Mouse (Mus musculus) cerebellum, postnatal 4 days (tissue): ENCODE results near the gene Slc37a1.

ENCODE experiments used
- DNase-seq, 2 experiments: peaks; one replicate each; pipeline ENCODE4 v3.0.0; 2022; ENCODE audit warnings: low spot score in 2 of 2, mixed read lengths in 1 of 2

The Slc37a1 gene

DNA sequence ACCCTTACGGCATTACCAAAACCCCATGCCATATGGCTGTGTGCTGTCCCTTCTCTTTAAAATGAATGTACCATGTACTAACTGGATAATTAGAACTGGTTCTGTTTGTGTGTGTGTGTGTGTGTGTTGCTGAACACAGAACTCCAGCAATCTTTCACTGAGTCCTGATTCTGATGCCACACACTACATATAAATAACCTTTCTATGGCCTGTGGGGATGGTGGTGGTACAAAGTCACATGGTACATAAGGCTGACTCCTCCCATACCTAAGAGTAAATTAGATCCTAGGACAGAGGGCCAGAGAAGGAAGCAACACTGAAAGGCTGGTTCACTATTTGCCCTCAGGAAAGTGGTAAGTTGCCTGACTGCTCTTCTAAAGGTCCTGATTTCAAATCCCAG lies at the start of gene Slc37a1:
TSS of gene Slc37a1 (plus strand) at position 301 of the 400 bp plus-strand sequence.
- no peak for DNase-seq

DNA sequence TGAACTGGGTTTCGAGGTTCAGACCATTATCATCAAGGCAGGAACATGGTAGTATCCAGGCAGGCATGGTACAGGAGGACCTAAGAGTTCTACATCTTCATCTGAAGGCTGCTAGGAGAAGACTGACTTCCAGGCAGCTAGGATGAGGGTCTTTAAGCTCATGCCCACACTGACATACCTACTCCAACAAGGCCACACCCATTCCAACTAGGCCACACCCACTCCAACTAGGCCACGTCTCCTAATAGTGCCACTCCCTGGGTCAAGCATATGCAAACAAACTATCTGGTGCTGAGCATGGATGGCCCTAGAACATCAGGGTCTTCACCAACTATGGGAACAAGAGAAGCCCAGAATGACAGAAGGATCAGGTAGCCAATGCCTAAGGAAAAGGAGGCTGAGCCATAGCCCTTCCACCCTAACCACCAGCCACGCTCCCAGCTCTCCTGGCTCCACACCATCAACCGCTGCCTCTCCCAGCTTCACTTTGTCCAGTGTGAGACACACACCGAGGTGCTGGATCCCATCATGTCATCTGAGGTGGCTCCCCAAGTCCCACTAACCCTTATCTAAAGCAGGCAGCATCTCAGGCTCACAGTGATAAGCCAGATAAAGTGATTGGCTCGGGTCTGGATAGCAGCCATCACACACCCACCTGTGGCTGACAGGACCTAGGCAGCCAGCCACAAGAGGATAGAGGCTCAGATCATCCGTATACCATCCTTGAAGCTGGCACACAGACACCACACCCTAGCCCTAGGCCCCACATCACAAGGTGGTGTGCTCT lies 48.2 kb upstream of the Slc37a1 start:
- peak in 1 of 2 experiments; percentile 15 for DNase-seq

DNA sequence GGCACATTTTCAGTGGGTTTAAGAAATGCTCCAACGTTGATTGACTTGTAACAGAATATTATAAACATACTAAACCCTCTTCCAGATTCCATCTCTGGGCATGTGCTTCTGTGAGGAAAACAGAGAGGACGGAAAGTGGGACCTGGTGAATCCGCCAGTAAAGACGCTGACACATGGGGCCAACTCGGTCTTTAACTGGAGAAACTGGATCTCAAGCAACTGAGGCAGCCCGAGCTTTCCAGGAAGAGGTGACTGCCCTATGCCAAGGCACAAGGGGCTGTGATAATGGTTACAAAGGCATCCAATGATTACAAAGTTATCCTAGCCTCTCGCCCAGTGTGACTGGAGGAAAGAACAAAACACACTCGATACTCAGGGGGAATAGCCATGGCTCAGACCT lies 45.4 kb upstream of the Slc37a1 start:
- peak in 1 of 2 experiments; percentile 16 for DNase-seq

DNA sequence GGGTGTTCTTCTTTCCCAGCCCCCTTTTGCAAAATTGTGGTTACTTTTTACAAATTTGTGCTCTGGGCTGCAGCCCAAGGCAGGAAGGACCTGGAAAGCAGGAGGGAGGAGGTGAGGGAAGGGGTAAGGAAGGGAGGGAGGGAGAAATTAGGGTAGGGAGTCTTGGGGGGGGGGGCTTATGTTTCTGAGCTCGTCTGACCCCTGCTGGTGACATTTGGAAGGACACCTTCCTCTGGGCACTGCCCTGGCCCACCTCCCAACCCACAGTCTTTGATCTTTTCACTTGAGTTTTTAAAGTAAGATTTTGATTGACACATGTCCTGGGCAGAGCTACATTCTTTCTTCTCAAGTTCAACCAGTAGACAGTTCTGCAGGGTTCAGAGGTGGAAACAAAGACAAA lies 43.8 kb upstream of the Slc37a1 start:
- DNase-seq, result no peak

DNA sequence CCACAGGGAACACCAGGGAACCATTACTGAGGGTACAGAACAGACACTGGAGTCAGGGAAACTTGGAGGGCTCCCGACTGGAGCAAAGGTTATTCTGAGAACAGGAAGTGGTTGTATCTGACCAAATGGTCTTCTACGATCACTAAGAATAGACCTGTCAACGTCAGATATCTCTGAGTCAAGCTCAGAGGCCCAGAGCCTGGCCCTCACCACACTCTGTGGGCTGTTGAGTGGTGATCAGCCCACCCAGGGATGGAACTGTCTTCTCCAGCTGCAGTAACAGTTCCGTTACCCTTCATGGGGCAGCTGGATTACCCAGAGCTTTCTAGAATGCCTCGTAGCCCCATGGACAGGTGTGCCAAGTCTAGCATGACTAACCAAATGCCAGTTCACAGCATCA lies 41.3 kb upstream of the Slc37a1 start:
- no peak for DNase-seq

DNA sequence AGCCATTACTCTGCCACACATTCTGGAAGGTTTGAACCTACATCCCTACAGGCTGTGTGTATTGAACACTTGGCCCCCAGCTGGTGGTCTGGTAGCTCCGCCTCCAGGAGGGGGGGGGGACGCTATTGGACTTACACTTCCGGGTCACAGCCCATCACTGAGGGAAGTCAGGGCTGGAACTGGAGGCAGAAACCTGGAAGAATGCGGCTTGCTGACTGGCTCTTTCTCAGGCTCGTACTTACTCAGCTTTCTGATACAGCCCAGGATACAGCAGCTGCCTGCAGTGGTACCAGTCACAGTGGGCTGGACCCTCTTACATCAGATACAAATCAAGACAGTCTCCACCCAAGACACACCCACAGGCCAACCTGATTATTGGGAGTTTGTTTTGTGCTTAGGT lies 39.4 kb upstream of the Slc37a1 start:
- no peak for DNase-seq

DNA sequence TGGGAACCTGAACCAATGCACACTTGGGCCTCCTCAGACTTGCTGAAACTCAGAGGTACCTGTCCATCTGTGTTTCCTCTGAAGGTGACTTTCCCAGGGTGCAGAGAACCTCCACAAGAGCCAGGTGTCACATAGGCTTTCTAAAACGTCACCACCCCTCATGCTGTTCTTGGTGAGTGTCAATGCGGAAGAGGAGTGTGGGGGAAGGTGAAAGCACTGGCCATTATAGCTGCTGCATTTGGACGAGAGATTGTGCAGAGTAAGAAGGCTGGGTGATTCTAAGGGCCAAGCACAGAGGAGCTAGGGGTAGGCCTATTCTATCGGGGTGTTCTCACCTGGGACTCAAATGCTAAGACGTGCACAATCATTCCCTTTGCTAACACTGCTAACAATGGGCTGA lies 32.6 kb upstream of the Slc37a1 start:
- no peak for DNase-seq

DNA sequence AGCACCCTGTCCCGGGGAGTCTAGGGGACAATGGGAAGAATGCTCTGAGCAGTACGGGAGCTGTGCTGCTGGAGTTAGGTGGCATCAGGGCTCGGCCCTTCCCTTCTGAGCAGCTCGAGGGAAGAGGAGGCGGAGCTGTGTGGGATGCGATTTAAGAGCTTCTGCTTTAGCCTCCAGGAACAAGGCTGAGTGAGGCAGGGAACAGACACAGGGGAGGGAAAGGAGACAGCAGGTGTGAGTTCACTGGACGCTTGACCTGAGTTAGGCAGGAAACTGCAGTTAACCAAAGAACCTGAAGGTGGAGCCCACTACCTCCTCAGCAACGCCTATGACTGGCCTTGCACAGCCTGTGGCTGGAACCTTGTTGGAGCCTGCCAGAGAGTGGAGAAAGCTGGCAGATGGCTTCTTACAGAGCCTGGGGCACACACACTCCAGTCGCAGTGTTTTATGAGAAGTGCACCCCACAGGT lies 32.1 kb upstream of the Slc37a1 start:
- peak; percentile 70 to 88 for DNase-seq

DNA sequence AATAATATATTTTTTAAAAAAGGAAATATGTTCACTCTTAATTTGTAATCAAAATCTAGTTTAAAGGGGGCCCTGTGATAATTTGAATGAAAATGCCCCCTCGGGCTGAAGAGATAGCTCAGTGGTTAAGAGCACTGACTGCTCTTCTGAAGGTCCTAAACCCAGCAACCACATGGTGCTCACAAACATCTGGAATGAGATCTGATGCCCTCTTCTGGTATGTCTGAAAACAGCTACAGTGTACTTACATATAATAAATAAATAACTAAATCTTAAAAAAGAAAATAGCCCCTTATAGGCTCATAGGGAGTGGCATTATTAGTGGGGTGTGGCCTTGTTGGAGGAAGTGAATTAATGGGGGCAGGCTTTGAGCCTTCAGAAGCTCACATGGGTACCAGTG lies 29.4 kb upstream of the Slc37a1 start:
- DNase-seq, result no peak

DNA sequence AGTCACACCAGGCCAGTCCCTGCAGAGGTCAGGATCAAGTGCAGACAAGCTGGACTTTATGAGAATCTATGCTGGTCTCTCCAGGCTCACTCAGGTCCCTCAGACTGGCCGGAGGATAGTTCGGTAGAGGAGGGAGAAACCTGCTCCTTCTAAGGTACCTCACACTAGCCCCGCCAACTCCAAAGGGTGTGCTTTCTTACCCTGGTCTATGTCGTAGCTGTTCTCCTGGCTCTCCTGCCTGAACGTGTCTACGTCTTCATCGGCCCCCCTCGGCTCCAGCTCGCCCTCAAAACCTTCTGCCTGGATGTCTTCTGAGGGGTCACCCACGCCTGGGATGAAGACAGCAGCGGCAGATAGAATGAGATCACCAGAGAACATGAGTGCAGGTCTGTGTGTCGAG lies 28.7 kb upstream of the Slc37a1 start:
- no peak for DNase-seq

DNA sequence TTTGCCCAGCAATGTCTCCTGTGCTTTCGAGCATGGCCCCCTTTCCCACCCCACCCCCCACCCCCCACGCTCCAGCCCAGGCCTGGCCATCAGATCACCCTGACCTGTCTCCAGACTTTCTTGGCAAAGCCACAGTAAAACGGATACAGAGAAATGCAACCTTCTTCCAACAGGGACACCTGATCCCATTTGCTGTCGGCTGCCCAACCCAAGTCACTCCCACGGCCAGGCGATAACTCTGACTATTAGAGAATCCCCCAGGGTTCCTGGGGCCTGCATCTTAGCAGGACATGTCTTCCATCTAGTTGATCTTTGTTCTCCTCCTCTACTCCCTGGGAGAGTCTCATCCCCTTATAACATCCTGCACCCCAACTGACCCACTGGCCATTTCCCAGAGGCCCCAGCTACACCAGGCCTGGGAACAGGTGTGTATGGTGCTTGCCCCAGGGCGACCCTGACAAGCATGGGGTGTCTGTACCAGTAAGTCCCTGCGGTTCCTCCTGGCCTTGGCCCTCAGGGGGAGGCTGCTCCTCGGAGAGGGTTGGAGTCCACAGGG lies 28.2 kb upstream of the Slc37a1 start:
- DNase-seq, result no peak

DNA sequence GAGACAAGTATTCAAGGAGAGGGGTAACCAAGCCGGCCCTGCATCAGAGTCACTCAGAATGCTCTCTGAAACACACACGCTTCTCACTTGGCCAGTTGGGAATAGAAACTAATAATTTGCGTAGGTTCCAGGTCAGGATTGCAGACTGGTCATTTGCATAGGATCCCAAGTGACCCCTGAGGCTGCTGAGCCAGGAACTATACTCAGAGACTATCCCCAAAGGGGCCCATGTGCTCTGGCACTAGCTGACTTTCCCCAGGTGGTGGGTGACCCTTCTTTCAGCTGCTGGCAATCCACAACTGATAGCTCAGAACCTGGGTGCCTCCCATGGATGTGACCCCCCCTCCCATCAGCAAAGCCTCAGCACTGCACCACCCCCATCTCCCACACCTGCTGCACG lies 27.4 kb upstream of the Slc37a1 start:
- DNase-seq, result no peak

DNA sequence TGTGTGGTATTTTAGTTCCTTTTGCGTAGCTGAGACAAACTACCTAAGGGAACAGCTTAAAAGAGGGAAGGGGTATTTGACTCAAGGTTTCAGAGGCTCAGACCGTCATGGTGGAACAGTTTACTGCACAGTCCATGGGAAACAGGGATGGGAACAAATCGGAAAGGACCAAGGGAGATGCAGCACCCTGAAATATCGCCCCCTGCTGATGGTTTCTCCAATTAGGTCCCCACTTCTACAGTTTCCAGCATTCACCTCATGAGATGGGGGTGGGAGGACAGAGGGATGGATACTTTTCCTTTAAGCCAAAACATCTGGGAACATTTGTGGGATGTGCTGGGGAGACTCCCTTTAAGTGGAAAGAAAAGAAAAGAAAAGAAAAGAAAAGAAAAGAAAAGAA lies 26.8 kb upstream of the Slc37a1 start:
- no peak for DNase-seq

DNA sequence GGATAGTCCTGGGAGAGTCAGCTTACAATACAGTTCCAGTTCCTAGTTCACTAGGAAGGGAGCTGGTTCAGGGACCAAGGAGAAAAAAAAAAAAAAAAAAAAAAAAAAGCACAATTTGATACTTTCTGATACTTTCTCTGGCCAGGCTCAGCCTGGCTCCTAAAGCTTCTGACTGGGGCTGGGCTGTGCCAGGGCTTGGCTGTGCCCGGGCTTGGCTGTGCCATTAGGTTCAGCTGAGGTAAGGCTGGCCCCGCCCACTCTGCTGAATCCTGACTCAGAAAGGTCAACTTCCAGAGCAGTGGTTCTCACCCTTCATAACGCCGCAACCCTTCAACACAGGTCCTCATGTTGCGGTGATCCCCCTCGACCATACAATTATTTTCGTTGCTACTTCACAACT lies 26.2 kb upstream of the Slc37a1 start:
- peak in 1 of 2 experiments; percentile 19 for DNase-seq

DNA sequence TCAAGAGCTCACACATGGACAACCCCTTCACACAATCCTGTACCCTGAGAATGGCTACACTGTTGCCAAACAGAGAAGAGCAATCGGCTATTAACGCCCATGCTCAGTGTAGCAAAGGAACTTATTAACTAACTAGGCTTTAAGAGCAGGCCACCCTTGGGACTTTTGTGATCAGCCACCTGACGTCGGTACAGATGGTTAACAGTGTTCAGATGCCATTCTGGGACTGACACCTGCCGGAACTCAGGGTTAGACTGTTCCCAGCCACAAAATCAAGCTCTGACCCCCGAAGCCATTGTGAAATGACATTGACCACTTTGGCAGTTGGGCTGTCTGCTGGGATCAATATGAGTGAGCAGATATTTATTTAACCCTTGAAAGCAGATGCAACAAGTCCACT lies 25.2 kb upstream of the Slc37a1 start:
- DNase-seq, result peak in 1 of 2 experiments; percentile 22

DNA sequence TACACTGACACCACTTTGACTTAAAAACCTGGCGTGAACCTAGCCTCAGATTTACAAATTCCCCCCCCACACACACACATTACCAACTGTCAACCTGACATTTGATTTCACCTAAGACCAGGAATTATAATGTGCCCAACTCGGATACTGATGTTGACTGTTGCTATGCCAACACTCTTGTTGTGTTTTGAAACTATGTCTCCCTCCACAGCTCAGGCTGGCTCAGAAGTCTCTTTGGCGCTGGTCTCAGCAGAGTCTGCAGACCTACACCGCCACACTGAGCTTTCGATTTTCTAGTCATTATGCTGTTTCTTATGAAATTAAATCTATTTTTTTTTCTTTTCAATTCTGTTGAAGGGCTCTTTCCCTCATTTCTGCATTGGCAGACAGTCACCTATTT lies 23.9 kb upstream of the Slc37a1 start:
- DNase-seq, result peak in 1 of 2 experiments; percentile 18

DNA sequence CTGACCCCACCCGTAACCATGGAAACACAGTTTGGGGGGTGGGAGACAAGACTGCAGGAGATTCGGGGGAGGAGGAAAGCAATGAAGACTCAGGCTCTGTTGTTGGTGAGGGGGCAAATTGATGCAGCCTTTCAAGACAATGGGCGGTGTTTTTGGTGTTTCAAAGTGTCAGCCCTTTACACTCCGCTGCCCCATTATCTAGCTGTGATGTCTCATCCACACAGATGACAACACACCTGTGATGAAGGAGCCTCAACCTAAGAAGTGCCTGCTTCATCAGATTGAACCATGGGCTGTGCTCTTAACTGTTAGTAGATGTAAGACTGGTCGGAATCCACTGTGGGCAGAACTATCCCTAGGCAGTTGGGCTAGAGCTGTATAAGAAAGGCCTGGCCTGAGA lies 22.8 kb upstream of the Slc37a1 start:
- DNase-seq, result peak in 1 of 2 experiments; percentile 14

DNA sequence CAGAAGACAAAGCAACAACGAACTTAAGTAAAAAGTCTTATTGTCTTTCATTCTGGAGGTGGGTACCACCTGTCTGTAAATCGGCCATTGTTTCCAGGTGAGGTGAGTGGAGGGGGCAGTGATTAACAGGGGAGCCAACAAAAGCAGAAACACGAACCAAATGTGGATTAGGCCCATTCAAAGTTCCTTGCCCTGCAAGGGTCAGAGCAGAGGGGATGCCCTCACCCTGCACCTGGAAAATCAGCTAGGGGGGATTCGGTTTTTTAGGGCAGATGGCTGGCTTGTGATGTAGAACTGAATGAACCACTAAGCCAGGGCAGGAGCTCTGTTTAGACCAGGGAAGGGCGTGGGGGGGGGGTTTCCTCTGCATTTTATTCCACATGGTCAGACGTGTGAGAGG lies 22.2 kb upstream of the Slc37a1 start:
- DNase-seq, result peak in 1 of 2 experiments; percentile 6

DNA sequence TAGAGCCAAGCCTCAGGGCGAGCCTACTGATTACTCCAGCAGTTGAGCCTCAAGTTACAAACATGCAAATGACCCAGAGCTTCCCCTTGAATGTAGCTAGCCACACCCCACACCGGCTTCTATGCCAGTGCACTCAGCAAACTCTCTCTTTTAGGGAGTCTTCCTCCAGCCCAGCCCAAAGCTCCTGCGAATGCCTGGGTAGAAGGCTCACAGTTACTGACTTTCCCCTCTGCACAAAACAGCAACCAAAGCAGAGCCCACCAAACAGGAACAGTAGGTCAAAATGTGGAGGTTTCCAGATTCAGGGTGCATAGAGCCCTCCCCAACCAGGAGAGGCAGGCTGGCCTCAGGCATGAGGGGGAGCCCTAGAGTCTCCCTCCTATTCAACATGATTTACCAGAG lies 21.4 kb upstream of the Slc37a1 start:
- DNase-seq, result peak in 1 of 2 experiments; percentile 17

DNA sequence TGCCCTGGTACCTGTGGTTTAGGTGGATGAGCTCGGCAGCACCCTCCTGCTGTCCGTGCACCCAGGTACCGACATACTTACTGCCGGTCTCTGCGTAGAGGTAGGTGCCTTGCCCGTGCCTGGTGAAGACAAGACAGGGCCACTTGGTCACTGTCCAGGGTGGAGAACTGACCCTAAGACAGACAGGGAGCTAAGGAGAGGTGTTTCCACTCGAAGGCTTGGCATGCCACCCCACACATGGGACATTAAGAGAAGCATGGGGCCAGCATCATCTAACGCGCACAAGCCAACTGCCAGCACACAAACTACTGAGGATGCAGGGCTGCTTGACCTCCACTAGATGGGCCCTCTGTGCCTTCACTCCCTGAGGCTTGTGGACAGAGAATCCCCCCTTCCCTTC lies 20.8 kb upstream of the Slc37a1 start:
- DNase-seq, result peak in 1 of 2 experiments; percentile 23

DNA sequence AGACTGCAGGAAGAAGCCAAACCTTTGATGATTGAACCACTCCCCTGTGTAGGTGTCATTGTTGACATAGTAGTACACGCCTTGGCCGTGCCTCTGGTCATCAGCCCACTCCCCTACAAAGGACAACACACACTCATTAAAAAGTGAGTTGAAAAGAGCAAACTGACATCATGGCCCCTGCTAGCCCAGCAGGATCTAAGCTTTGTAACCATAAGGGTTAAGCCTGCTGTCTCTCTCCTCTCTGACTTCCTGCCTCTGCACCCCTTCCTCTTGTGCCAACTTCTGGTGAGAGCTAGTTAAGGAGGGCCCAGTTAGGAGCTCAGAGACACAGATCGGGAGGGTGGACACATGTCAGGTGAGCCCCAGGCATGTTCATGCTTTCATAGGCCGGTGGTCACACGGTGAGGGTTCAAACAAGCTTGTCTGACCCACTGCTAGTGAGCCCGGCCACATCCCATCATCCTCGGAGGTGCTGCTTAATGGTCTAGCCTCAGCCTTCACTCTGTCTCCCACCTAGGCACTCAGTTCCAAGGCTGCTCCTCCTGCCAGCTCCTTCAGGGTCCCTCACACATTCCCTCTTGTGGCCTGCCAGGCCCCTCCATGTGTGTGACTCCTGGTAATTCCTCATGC lies 20.2 kb upstream of the Slc37a1 start:
- DNase-seq, result peak in 1 of 2 experiments; percentile 17

DNA sequence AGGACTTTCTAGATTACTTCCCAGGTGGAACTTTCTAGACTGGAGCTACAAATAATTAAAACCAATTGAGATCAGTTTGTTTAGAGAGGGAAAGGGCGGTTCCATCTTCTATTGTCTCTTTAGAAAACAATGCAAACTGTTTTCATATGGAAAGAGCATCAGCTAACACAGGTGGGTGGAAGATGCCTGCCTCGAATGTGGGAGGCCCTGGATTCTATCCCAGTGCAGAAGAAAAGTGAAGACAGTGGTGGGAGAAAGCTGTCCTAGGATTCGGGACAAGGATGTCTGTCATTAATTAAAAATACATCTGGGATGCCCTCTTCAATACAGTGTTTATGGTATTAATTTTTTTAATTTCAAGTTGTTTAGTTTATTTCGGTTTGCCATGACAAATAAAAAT lies 19.5 kb upstream of the Slc37a1 start:
- DNase-seq, result peak in 1 of 2 experiments; percentile 4

DNA sequence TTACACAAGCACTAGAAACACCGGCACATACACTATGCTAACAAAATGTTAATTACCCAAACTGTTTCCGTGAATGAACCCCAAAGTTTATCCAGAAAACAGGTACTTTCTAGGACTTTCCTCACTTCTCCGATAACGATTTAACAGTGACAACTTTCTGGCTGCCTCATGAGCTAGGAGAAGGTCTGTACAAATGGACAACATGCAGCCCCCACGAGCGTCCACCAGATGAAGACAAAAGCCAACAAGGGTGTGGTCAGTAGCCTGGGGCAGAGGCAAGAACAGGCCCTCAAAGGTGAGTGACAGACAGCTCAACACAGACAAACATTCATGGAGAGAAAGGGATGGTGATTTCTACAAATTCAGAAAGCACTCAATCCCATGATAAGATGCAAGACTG lies 19.0 kb upstream of the Slc37a1 start:
- peak in 1 of 2 experiments; percentile 18 for DNase-seq
